Mouse (Mus musculus): Measurements from ENCODE around the gene Ano3. TPM values are rescaled to one million over a fixed set of nuclear protein-coding genes. Genes with fewer than 3 reads are reported as not detected.

The Ano3 gene
- polyA plus RNA-seq, 1 experiment, result not detected

GRCm38 (mm10) chr2:110795433-110795832 is 155.3 kb downstream of the Ano3 start:
- Histone ChIP-seq H3K27ac (ENCODE audit: control insufficient read depth, insufficient read depth, low read depth, low read length, poor library complexity) (no peak overlapping the region), H3K4me3 (replicated peaks; ENCODE audit: control insufficient read depth, low read depth, low read length) (no peak overlapping the region), H3K4me1 (ENCODE audit: control insufficient read depth, insufficient read depth, low read length) (no peaks in the 10 kb centered on the region)
- 77% methylated on average over 3 of the region's 3 CpGs for WGBS
- no peak for TF ChIP-seq CTCF (IDR thresholded peaks at IDR 0.05; ENCODE audit: control insufficient read depth, insufficient read depth, low read length)
- no peak for TF ChIP-seq POLR2A (IDR thresholded peaks at IDR 0.05; ENCODE audit: borderline replicate concordance, control insufficient read depth, low read depth, low read length)

- TF ChIP-seq POLR2A (IDR thresholded peaks at IDR 0.05; ENCODE audit: borderline replicate concordance, control insufficient read depth, low read depth, low read length), result no peak
- TF ChIP-seq CTCF (IDR thresholded peaks at IDR 0.05; ENCODE audit: control insufficient read depth, insufficient read depth, low read length), result no peak
- WGBS, result 74% methylated on average over 3 of the region's 3 CpGs
- Histone ChIP-seq H3K27ac (ENCODE audit: control insufficient read depth, insufficient read depth, low read depth, low read length, poor library complexity) (no peak overlapping the region), H3K4me3 (replicated peaks; ENCODE audit: control insufficient read depth, low read depth, low read length) (no peak overlapping the region), H3K4me1 (ENCODE audit: control insufficient read depth, insufficient read depth, low read length) (no peaks in the 10 kb centered on the region)
Measured at GRCm38 (mm10) chr2:110787396-110787795, 163.3 kb downstream of the Ano3 start.

- H3K4me3 ChIP-seq (replicated peaks; ENCODE audit: control insufficient read depth, low read depth, low read length), result no peak overlapping the region
- TF ChIP-seq CTCF (IDR thresholded peaks at IDR 0.05; ENCODE audit: control insufficient read depth, insufficient read depth, low read length) (no peak), POLR2A (IDR thresholded peaks at IDR 0.05; ENCODE audit: borderline replicate concordance, control insufficient read depth, low read depth, low read length) (no peak)
- H3K4me1 ChIP-seq (ENCODE audit: control insufficient read depth, insufficient read depth, low read length), result no peaks in the 10 kb centered on the region
- no peak overlapping the region for H3K27ac ChIP-seq (ENCODE audit: control insufficient read depth, insufficient read depth, low read depth, low read length, poor library complexity)
- WGBS, result 75% methylated on average over 2 of the region's 2 CpGs
Measured at GRCm38 (mm10) chr2:110759434-110759833, 191.3 kb downstream of the Ano3 start.

DNA sequence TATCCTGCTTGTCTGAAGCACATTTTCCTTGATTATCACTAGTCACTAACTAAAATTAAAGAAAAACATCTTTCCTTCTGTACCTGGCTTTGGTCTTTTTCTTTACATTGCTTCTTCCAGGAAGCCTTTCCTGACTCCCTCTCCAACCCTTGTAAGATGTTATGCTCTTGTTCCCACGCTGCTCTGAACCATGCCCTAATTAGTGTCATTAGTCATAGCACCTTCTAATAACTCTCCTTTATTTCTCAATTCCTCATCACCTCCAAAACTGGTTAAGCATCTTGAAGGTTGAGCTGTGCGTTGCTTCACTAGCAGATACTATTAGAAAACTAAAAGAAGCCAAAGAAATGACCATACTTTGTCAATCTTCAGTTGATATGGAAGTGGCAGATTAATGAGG is 193.2 kb downstream of the Ano3 start:
- H3K4me1 ChIP-seq (ENCODE audit: control insufficient read depth, insufficient read depth, low read length), result no peaks in the 10 kb centered on the region
- WGBS, result 65% methylated on average over 2 of the region's 2 CpGs
- no peak overlapping the region for H3K27ac ChIP-seq (ENCODE audit: control insufficient read depth, insufficient read depth, low read depth, low read length, poor library complexity)
- TF ChIP-seq POLR2A (IDR thresholded peaks at IDR 0.05; ENCODE audit: borderline replicate concordance, control insufficient read depth, low read depth, low read length) (no peak), CTCF (IDR thresholded peaks at IDR 0.05; ENCODE audit: control insufficient read depth, insufficient read depth, low read length) (no peak)
- H3K4me3 ChIP-seq (replicated peaks; ENCODE audit: control insufficient read depth, low read depth, low read length), result no peak overlapping the region

GRCm38 (mm10) chr2:110740493-110740892 is 210.2 kb downstream of the Ano3 start:
- H3K4me1 ChIP-seq (ENCODE audit: control insufficient read depth, insufficient read depth, low read length), result no peaks in the 10 kb centered on the region
- no peak for TF ChIP-seq POLR2A (IDR thresholded peaks at IDR 0.05; ENCODE audit: borderline replicate concordance, control insufficient read depth, low read depth, low read length)
- TF ChIP-seq CTCF (IDR thresholded peaks at IDR 0.05; ENCODE audit: control insufficient read depth, insufficient read depth, low read length), result no peak
- WGBS, result 37% methylated on average over 1 of the region's 1 CpGs
- H3K4me3 ChIP-seq (replicated peaks; ENCODE audit: control insufficient read depth, low read depth, low read length), result no peak overlapping the region
- H3K27ac ChIP-seq (ENCODE audit: control insufficient read depth, insufficient read depth, low read depth, low read length, poor library complexity), result no peak overlapping the region

- H3K27ac ChIP-seq (ENCODE audit: control insufficient read depth, insufficient read depth, low read depth, low read length, poor library complexity), result no peak overlapping the region
- H3K4me1 ChIP-seq (ENCODE audit: control insufficient read depth, insufficient read depth, low read length), result no peaks in the 10 kb centered on the region
- TF ChIP-seq CTCF (IDR thresholded peaks at IDR 0.05; ENCODE audit: control insufficient read depth, insufficient read depth, low read length), result no peak
- TF ChIP-seq POLR2A (IDR thresholded peaks at IDR 0.05; ENCODE audit: borderline replicate concordance, control insufficient read depth, low read depth, low read length), result no peak
- 73% methylated on average over 1 of the region's 1 CpGs for WGBS
- H3K4me3 ChIP-seq (replicated peaks; ENCODE audit: control insufficient read depth, low read depth, low read length), result no peak overlapping the region
Measured at GRCm38 (mm10) chr2:110739781-110740180, 210.9 kb downstream of the Ano3 start.

DNA sequence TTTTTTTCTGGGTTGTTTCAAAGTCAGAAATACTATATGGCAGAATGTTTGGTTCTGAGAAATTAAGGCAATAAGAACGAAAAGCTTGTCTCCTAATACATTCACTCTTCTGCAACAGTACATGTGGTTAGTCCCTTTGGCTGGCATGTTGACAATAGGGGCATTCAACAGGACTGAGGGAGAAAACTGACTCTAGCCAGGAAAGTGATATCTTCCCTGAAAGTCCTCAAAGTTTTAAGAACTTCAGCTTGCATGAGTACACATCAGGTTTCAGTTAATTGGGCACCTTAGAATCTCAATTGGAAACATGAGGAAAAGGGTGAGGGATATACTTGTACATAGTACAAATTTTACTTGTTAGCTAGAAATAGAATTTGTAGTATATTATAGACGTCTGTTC is 212.7 kb downstream of the Ano3 start:
- TF ChIP-seq CTCF (IDR thresholded peaks at IDR 0.05; ENCODE audit: control insufficient read depth, insufficient read depth, low read length) (no peak), POLR2A (IDR thresholded peaks at IDR 0.05; ENCODE audit: borderline replicate concordance, control insufficient read depth, low read depth, low read length) (no peak)
- no peaks in the 10 kb centered on the region for H3K4me1 ChIP-seq (ENCODE audit: control insufficient read depth, insufficient read depth, low read length)
- 56% methylated on average over 2 of the region's 2 CpGs for WGBS
- H3K27ac ChIP-seq (ENCODE audit: control insufficient read depth, insufficient read depth, low read depth, low read length, poor library complexity), result no peak overlapping the region
- no peak overlapping the region for H3K4me3 ChIP-seq (replicated peaks; ENCODE audit: control insufficient read depth, low read depth, low read length)

DNA sequence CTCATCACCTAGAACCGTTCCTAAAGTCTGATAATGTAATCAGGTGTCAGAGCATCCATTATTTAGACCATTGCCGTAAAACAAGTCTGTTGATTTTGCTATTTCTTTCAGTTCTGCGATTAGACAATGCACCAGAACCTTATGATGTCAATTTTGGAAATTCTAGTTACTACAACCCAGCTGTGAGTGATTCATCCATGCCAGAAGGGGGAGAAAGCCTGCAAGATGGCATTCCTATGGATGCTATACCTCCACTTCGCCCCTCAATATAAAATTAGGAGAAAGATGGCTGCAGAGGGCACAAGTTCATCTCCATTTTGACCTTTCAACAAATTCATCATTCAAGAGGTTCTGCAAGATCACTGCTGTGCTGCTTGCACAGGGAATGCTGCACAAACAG is 213.5 kb downstream of the Ano3 start:
- Histone ChIP-seq H3K4me1 (ENCODE audit: control insufficient read depth, insufficient read depth, low read length) (no peaks in the 10 kb centered on the region), H3K27ac (ENCODE audit: control insufficient read depth, insufficient read depth, low read depth, low read length, poor library complexity) (no peak overlapping the region), H3K4me3 (replicated peaks; ENCODE audit: control insufficient read depth, low read depth, low read length) (no peak overlapping the region)
- 57% methylated on average over 4 of the region's 4 CpGs for WGBS
- TF ChIP-seq POLR2A (IDR thresholded peaks at IDR 0.05; ENCODE audit: borderline replicate concordance, control insufficient read depth, low read depth, low read length) (no peak), CTCF (IDR thresholded peaks at IDR 0.05; ENCODE audit: control insufficient read depth, insufficient read depth, low read length) (no peak)

DNA sequence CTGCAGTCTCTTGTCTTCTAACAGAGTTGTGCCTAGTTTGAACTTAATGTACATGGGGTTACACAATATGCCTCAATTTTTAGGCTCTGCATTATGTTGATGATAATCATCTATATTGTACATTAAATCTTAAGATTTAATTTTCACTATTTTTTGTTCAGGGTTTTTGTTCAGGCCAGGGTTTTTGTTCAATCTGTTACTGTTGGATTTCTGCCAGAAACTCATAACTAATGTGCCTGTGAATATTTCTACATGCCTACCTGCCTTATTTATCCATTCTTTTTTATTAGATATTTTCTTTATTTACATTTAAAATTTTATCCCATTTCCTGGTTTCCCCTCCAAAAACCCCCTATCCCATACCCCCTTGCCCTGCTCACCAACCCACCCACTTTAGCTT is 224.6 kb downstream of the Ano3 start:
- no peaks in the 10 kb centered on the region for H3K4me1 ChIP-seq (ENCODE audit: control insufficient read depth, insufficient read depth, low read length)
- TF ChIP-seq CTCF (IDR thresholded peaks at IDR 0.05; ENCODE audit: control insufficient read depth, insufficient read depth, low read length), result no peak
- TF ChIP-seq POLR2A (IDR thresholded peaks at IDR 0.05; ENCODE audit: borderline replicate concordance, control insufficient read depth, low read depth, low read length), result no peak

More for the DNA sequence above, 224.6 kb downstream of the Ano3 start:
- H3K27ac ChIP-seq (ENCODE audit: control insufficient read depth, insufficient read depth, low read depth, low read length, poor library complexity), result no peak overlapping the region
- H3K4me3 ChIP-seq (replicated peaks; ENCODE audit: control insufficient read depth, low read depth, low read length), result no peak overlapping the region

All from bone marrow, adult 2 months (tissue).